Mouse (Mus musculus): ENCODE data around the gene Pld1. TPM values are rescaled to one million over a fixed set of nuclear protein-coding genes. Genes with fewer than 3 reads are reported as not detected.

The Pld1 gene
- total RNA-seq, 2 experiments from 2014 or later, result 11.2 to 19.0 TPM

Other genes starting within 250 kb of the Pld1 start
- 10 to 100 TPM; 77.3 to 95.8 TPM for gene Fndc3b, start 227.4 kb upstream of the Pld1 start, total RNA-seq (2021)
- not detected for gene Tmem212, start 42.3 kb upstream of the Pld1 start, total RNA-seq (2021)